Mouse (Mus musculus) lung, adult 2 months (tissue): ENCODE results near the gene 9130023H24Rik.

ENCODE experiments used
- CTCF ChIP-seq: fragments of 200-500 bp; IDR thresholded peaks from 2 replicates; pipeline ENCODE4 v1.5.1; 2011; ENCODE audit warnings: mild to moderate bottlenecking, low read length, control low read depth; ENCODE audit not compliant: insufficient read depth
- POLR2A ChIP-seq: fragments of 200-500 bp; IDR thresholded peaks from 2 replicates; pipeline ENCODE4 v1.6.1; 2011; ENCODE audit warnings: low read depth, mild to moderate bottlenecking, control low read depth, low read length, borderline replicate concordance; ENCODE audit errors: extremely low read depth

DNA sequence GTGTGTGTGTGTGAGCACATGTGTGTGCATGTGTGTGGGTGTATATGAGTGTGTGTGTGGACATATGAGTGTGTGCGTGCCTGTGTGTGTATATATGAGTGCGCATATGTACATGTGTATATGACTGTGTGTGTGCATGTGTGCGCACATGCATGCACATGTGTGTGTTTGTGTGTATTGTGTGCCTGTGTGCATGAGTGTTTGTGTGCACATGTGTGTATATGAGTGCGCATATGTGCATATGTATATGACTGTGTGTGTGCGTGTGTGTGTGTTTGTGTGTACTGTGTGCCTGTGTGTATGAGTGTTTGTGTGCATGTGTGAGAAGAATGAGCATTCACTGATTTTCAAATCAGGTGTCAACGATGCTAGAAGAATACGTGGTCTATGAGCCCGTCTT lies 33.7 kb downstream of the 9130023H24Rik start:
- TF ChIP-seq CTCF (no peak), POLR2A (no peak)
